Mouse (Mus musculus): Measurements from ENCODE around the gene Olfr731. TPM values are rescaled to one million over a fixed set of nuclear protein-coding genes. Genes with fewer than 3 reads are reported as not detected.

Olfr731 gene
- polyA plus RNA-seq (2016; fragmentation: Nextera tagmentation; extraction: Ambion mirVana), result not detected in 2 replicates

DNA sequence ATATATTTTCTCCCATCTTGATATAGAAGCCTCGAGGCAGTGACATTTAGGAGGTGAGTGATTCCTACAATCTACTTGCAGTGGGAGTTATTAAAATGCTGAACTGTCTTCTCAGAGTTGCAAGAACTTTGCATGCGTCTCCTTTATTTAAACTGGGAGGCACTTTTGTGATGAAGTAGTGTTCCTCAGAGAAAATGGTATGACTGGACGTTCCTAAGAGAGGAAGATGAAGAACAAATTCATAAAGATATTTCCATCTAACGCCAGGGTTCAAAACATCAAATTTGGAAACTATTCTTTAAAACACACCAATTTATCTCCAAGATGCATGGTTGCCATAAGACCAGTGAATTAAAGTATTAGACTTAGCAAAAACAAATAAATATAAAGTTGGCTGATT lies at the start of gene Olfr731:
TSS of gene Olfr731 (minus strand) at position 101 of the 400 bp plus-strand sequence.
- Histone ChIP-seq H3K9me3 (no peaks in the 10 kb centered on the region), H3K4me2 (replicated peaks) (no peak within 1 kb of the TSS), H3K27me3 (replicated peaks) (no peaks in the 10 kb centered on the region), H3K36me3 (no peaks in the 10 kb centered on the region), H3K9ac (no peak within 1 kb of the TSS), H3K4me1 (no peaks in the 10 kb centered on the region), H3K27ac (no peak within 1 kb of the TSS), H3K4me3 (no peak within 1 kb of the TSS)
- 89% methylated on average over 4 of the region's 4 CpGs for WGBS
- ATAC-seq (ENCODE audit: low FRiP score, low read depth), result no peak

DNA sequence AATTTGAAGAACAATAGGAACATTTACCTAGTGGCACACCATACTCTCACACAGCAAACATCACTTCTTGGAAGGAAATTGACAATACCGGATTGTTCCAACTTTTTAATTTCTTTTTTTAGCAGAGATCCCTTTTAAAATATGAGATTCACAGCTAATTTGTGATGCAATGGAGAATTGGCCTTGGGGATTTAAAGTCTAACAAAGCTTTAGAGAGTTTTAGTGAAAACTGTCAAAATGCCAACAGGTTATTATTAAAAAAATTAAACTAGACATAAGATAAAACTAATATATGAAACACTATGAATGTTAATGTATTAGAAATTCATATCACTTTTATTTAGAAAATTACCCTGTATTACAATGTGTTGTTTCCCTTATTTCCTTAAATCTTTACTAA lies 42.4 kb upstream of the Olfr731 start, which contains the start of gene Olfr732:
TSS of gene Olfr732 (minus strand) at position 101 of the 400 bp plus-strand sequence.
- H3K27ac ChIP-seq, result no peak within 1 kb of the TSS
- WGBS, result 94% methylated on average over 1 of the region's 1 CpGs
- H3K36me3 ChIP-seq, result no peaks in the 10 kb centered on the region
- H3K9me3 ChIP-seq, result no peaks in the 10 kb centered on the region
- no peaks in the 10 kb centered on the region for H3K27me3 ChIP-seq (replicated peaks)
- H3K9ac ChIP-seq, result no peak within 1 kb of the TSS
- H3K4me1 ChIP-seq, result no peaks in the 10 kb centered on the region
- ATAC-seq (ENCODE audit: low FRiP score, low read depth), result no peak
- no peak within 1 kb of the TSS for H3K4me3 ChIP-seq
- H3K4me2 ChIP-seq (replicated peaks), result no peak within 1 kb of the TSS

DNA sequence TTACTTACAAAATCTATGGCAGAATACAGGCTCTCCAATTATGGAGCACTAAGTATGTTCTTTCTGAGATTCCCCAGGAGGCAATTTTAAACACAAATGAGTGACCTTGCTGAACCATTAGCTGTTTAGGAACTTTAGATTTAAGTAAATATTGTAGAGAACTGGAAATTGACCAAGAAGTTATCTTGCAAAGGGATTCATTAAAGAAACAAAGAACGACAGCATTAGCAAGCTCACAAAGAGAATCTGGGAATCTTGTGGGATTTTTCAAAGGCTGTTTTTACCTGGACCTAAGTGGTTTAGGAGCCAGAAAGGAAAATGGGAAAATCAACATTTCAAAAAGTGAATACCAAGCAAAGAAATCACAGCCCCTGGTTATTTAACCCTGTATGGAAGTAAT lies 53.6 kb downstream of the Olfr731 start, which contains the start of gene Olfr730:
TSS of gene Olfr730 (minus strand) at position 101 of the 400 bp plus-strand sequence.
- H3K36me3 ChIP-seq, result no peaks in the 10 kb centered on the region
- H3K9me3 ChIP-seq, result no peaks in the 10 kb centered on the region
- H3K27ac ChIP-seq, result no peak within 1 kb of the TSS
- H3K9ac ChIP-seq, result no peak within 1 kb of the TSS
- H3K27me3 ChIP-seq (replicated peaks), result no peaks in the 10 kb centered on the region
- no peaks in the 10 kb centered on the region for H3K4me1 ChIP-seq
- WGBS, result 67% methylated on average over 1 of the region's 1 CpGs
- no peak within 1 kb of the TSS for H3K4me2 ChIP-seq (replicated peaks)
- no peak within 1 kb of the TSS for H3K4me3 ChIP-seq
- no peak for ATAC-seq (ENCODE audit: low FRiP score, low read depth)

Other genes starting within 250 kb of the Olfr731 start
- gene Olfr725, start 201.5 kb downstream of the Olfr731 start, polyA plus RNA-seq (2016; fragmentation: Nextera tagmentation; extraction: Ambion mirVana), result not detected in 2 replicates
- not detected in 2 replicates for gene Olfr726, start 150.9 kb downstream of the Olfr731 start, polyA plus RNA-seq (2016; fragmentation: Nextera tagmentation; extraction: Ambion mirVana)
- not detected in 2 replicates for gene Olfr727, start 118.7 kb downstream of the Olfr731 start, polyA plus RNA-seq (2016; fragmentation: Nextera tagmentation; extraction: Ambion mirVana)
- gene Olfr728, start 99.2 kb downstream of the Olfr731 start, polyA plus RNA-seq (2016; fragmentation: Nextera tagmentation; extraction: Ambion mirVana), result not detected in 2 replicates
- not detected in 2 replicates for gene Olfr729, start 89.0 kb downstream of the Olfr731 start, polyA plus RNA-seq (2016; fragmentation: Nextera tagmentation; extraction: Ambion mirVana)
- gene Olfr730, start 53.7 kb downstream of the Olfr731 start, polyA plus RNA-seq (2016; fragmentation: Nextera tagmentation; extraction: Ambion mirVana), result not detected in 2 replicates
- not detected in 2 replicates for gene Olfr732, start 42.3 kb upstream of the Olfr731 start, polyA plus RNA-seq (2016; fragmentation: Nextera tagmentation; extraction: Ambion mirVana)
- not detected in 2 replicates for gene Olfr733, start 59.7 kb upstream of the Olfr731 start, polyA plus RNA-seq (2016; fragmentation: Nextera tagmentation; extraction: Ambion mirVana)
- gene Olfr734, start 84.9 kb upstream of the Olfr731 start, polyA plus RNA-seq (2016; fragmentation: Nextera tagmentation; extraction: Ambion mirVana), result not detected in 2 replicates
- gene Olfr735, start 107.0 kb upstream of the Olfr731 start, polyA plus RNA-seq (2016; fragmentation: Nextera tagmentation; extraction: Ambion mirVana), result not detected in 2 replicates
- gene Tlr11, start 116.0 kb upstream of the Olfr731 start, polyA plus RNA-seq (2016; fragmentation: Nextera tagmentation; extraction: Ambion mirVana), result not detected in 2 replicates
- gene Olfr736, start 139.3 kb upstream of the Olfr731 start, polyA plus RNA-seq (2016; fragmentation: Nextera tagmentation; extraction: Ambion mirVana), result not detected in 2 replicates
- not detected in 2 replicates for gene Olfr738, start 165.7 kb upstream of the Olfr731 start, polyA plus RNA-seq (2016; fragmentation: Nextera tagmentation; extraction: Ambion mirVana)
- not detected in 2 replicates for gene Olfr739, start 176.8 kb upstream of the Olfr731 start, polyA plus RNA-seq (2016; fragmentation: Nextera tagmentation; extraction: Ambion mirVana)
- gene Olfr740, start 203.7 kb upstream of the Olfr731 start, polyA plus RNA-seq (2016; fragmentation: Nextera tagmentation; extraction: Ambion mirVana), result not detected in 2 replicates
- gene Olfr741, start 230.9 kb upstream of the Olfr731 start, polyA plus RNA-seq (2016; fragmentation: Nextera tagmentation; extraction: Ambion mirVana), result not detected in 2 replicates